Mouse (Mus musculus) kidney, adult 2 months (tissue): ENCODE measurements around the gene Prn.

Source experiments
- CTCF ChIP-seq: fragments of 200-500 bp; conservative IDR thresholded peaks from 2 replicates; pipeline ENCODE4 v1.5.1; 2011; ENCODE audit warnings: low read depth, mild to moderate bottlenecking, control low read depth, low read length, moderate library complexity, mixed read lengths; ENCODE audit not compliant: insufficient read depth, insufficient read length
- POLR2A ChIP-seq: fragments of 200-500 bp; IDR thresholded peaks from one replicate; pipeline ENCODE4 v1.6.1; 2011; ENCODE audit warnings: low read depth, low read length, control low read depth

GRCm38 (mm10) chr2:131988550-131988949, 78.8 kb downstream of the Prn start:
- TF ChIP-seq POLR2A (no peak), CTCF (no peak)
